Mouse (Mus musculus): ENCODE measurements around the gene Cntn5. TPM values are rescaled to one million over a fixed set of nuclear protein-coding genes. Genes with fewer than 3 reads are reported as not detected.

The Cntn5 gene
- polyA plus RNA-seq (2016; fragmentation: Nextera tagmentation; extraction: Ambion mirVana) = 0.63 and 1.9 TPM in 2 replicates

DNA sequence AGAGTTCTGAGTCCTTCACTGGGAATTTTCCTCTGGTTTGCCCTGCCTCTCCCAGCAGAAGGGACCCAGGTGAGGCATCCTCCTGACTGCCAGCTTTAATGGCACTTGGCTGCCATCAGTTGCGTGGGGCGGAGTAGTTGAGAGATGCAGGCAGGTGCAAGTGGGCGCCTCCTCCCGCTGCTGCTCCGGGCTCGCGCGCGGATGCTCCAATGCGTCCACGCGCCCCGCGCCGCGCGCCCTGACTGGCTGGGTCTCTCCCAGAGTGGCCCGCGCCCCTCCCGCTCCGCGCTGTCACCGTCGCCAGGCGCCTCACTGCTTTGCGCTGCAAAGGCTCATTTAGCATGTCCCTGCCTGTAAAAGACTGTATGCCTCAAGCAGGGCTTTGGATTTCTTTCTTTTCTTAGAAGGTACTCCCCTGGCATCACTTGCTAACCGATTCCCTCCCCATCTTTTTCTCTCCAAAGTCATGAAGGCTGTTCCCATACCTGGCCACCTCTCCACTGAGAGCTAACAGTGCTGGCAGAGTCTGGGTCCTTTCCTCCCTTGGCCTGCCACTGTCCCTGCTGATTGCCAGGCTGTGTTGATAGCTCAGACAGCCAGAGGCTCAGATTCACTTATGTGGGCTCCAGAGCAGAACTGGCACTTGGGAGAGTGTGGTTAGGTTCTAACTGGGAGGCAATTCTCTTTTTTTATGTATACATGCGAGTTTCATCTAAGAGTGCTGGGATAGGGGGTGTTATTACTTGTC is at the start of gene Cntn5:
Gene Cntn5, minus strand, starts transcription at position 160 of the 748 bp plus-strand sequence.
- Histone ChIP-seq H3K9me3 (replicated peaks) (no peaks in the 10 kb centered on the region), H3K27me3 (ENCODE audit: low read depth, poor library complexity, severe bottlenecking) (peaks cover 8% of the 10 kb centered on the region; the same call in 1 of the 2 replicates), H3K36me3 (no peaks in the 10 kb centered on the region), H3K4me3 (peak within 1 kb of the TSS; percentile 59), H3K27ac (replicated peaks) (peak within 1 kb of the TSS; percentile 33; the same call in 1 of the 2 replicates), H3K4me1 (peaks cover 9% of the 10 kb centered on the region)
- peak; percentile 32 for DNase-seq (ENCODE audit: low spot score)
- WGBS = 4% methylated on average over 28 of the region's 28 CpGs

- Histone ChIP-seq H3K27me3 (ENCODE audit: low read depth, poor library complexity, severe bottlenecking) (no peaks in the 10 kb centered on the region), H3K4me1 (no peaks in the 10 kb centered on the region), H3K36me3 (no peaks in the 10 kb centered on the region), H3K4me3 (no peak overlapping the region), H3K9me3 (replicated peaks) (no peaks in the 10 kb centered on the region), H3K27ac (replicated peaks) (no peak overlapping the region)
- DNase-seq (ENCODE audit: low spot score) = no peak
These were observed 45.9 kb upstream of the Cntn5 start for GRCm38 (mm10) chr9:10950470-10950869.

DNA sequence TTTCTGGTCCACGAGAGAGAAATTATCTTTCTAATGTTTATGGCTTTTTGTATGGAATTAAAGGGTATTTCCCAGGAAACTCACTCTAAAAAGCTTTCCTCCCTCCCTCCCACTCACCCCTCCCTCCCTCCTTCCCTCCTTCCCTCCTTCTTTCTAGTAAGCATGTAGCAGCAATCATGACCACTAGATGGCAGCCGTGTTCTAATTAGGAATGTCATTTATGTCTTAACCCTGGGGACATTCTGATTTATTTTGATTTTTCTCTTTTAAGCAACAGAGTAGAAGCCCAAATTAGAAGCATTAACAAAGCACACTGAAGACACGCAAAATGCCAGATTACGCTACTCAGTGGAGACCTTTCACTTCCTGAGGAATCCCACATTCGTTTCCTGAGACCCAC is 5.0 kb upstream of the Cntn5 start:
- Histone ChIP-seq H3K27ac (replicated peaks) (no peak overlapping the region), H3K27me3 (ENCODE audit: low read depth, poor library complexity, severe bottlenecking) (peaks cover 8% of the 10 kb centered on the region; the same call in 1 of the 2 replicates), H3K9me3 (replicated peaks) (no peaks in the 10 kb centered on the region), H3K36me3 (no peaks in the 10 kb centered on the region), H3K4me3 (no peak overlapping the region), H3K4me1 (peaks cover 5% of the 10 kb centered on the region)
- DNase-seq (ENCODE audit: low spot score) = peak; percentile 45
- WGBS = 30% methylated on average over 5 of the region's 5 CpGs

GRCm38 (mm10) chr9:10905696-10906095 is 1.1 kb upstream of the Cntn5 start:
- DNase-seq (ENCODE audit: low spot score) = no peak
- WGBS = 80% methylated on average over 9 of the region's 9 CpGs

DNA sequence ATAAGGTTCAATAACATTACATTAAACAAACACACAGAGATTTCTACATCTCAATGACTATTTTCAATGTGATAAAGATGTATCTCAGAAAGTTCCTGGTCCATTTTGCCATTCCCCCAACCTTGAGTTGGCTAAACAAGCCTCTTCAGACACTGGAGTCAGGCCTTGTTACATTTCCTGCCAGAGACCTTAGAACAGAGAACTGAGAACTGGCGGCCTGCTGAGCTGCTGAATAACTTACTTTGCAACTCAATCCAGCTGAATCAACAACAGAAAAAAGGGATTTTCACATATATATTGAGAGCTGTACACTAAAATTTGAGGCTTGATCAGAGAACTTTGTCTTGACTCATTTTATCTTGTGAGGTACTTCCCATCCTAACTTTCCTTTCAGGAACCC is 24.8 kb downstream of the Cntn5 start:
- Histone ChIP-seq H3K27ac (replicated peaks) (no peak overlapping the region), H3K4me1 (no peaks in the 10 kb centered on the region), H3K27me3 (ENCODE audit: low read depth, poor library complexity, severe bottlenecking) (no peaks in the 10 kb centered on the region), H3K4me3 (no peak overlapping the region), H3K9me3 (replicated peaks) (no peaks in the 10 kb centered on the region), H3K36me3 (no peaks in the 10 kb centered on the region)
- 53% methylated on average over 1 of the region's 1 CpGs for whole genome bisulfite sequencing
- no peak for DNase-seq (ENCODE audit: low spot score)

More at GRCm38 (mm10) chr9:10905696-10906095, 1.1 kb upstream of the Cntn5 start:
- H3K4me3 ChIP-seq = no peak overlapping the region
- H3K4me1 ChIP-seq = peaks cover 9% of the 10 kb centered on the region
- no peak overlapping the region for H3K27ac ChIP-seq (replicated peaks)
- H3K27me3 ChIP-seq (ENCODE audit: low read depth, poor library complexity, severe bottlenecking) = peaks cover 8% of the 10 kb centered on the region; the same call in 1 of the 2 replicates
- H3K9me3 ChIP-seq (replicated peaks) = no peaks in the 10 kb centered on the region
- no peaks in the 10 kb centered on the region for H3K36me3 ChIP-seq

- no peak overlapping the region for H3K27ac ChIP-seq (replicated peaks)
- H3K4me1 ChIP-seq = no peaks in the 10 kb centered on the region
- H3K36me3 ChIP-seq = no peaks in the 10 kb centered on the region
- WGBS = 81% methylated on average over 3 of the region's 3 CpGs
- no peak for DNase-seq (ENCODE audit: low spot score)
- no peak overlapping the region for H3K4me3 ChIP-seq
- H3K27me3 ChIP-seq (ENCODE audit: low read depth, poor library complexity, severe bottlenecking) = no peaks in the 10 kb centered on the region
- no peaks in the 10 kb centered on the region for H3K9me3 ChIP-seq (replicated peaks)
These were observed 30.7 kb downstream of the Cntn5 start for GRCm38 (mm10) chr9:10873881-10874280.

GRCm38 (mm10) chr9:10856204-10856892 is 48.2 kb downstream of the Cntn5 start:
- Histone ChIP-seq H3K4me3 (no peak overlapping the region), H3K27ac (replicated peaks) (no peak overlapping the region), H3K36me3 (no peaks in the 10 kb centered on the region), H3K9me3 (replicated peaks) (no peaks in the 10 kb centered on the region), H3K27me3 (ENCODE audit: low read depth, poor library complexity, severe bottlenecking) (no peaks in the 10 kb centered on the region), H3K4me1 (no peaks in the 10 kb centered on the region)
- no peak for DNase-seq (ENCODE audit: low spot score)
- 90% methylated on average over 3 of the region's 3 CpGs for WGBS

DNA sequence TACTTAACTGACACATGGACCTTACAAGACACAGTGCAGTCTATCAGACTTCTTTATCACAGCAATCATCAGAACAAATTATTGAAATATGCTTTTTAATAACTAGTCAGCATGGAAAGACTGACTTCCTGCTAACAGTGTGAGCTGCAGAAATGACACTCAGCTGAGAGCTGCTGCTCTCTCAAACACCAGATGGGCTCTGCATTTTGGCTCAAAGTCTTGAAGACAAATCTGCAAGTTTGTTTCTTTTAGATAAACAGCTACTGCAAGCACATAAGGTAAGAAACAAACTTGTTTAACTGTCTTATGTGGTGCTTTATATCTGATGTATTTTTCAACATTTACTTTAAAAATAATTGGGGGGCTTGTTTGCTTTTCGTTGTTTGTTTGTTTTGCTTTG is 87.9 kb downstream of the Cntn5 start:
- no peak overlapping the region for H3K4me3 ChIP-seq

DNA sequence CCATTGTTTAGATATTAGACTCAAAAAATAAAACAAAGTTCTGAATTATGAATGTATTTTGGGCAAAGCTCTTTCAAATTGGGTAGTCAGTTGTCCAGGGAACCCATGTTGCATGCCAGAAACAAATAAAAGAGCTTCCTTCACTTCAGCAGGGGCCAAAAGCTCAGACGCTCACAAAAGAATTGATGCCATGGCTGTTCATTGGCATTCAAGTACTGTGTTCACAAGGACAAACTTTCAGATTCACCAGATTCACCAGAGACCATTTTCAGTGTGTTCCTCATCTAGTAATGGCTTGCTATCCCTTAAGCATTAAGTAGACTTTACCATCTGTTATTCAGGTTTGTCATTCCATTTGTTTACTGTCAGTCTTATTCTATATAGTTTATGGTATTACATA is 107.4 kb downstream of the Cntn5 start:
- Histone ChIP-seq H3K9me3 (replicated peaks) (no peaks in the 10 kb centered on the region), H3K36me3 (no peaks in the 10 kb centered on the region), H3K4me3 (no peak overlapping the region), H3K27ac (replicated peaks) (no peak overlapping the region), H3K27me3 (ENCODE audit: low read depth, poor library complexity, severe bottlenecking) (no peaks in the 10 kb centered on the region), H3K4me1 (no peaks in the 10 kb centered on the region)
- DNase-seq (ENCODE audit: low spot score) = no peak
- 82% methylated on average over 1 of the region's 1 CpGs for WGBS

More for the DNA sequence above, 87.9 kb downstream of the Cntn5 start:
- Histone ChIP-seq H3K4me1 (no peaks in the 10 kb centered on the region), H3K9me3 (replicated peaks) (no peaks in the 10 kb centered on the region), H3K36me3 (no peaks in the 10 kb centered on the region), H3K27me3 (ENCODE audit: low read depth, poor library complexity, severe bottlenecking) (no peaks in the 10 kb centered on the region), H3K27ac (replicated peaks) (no peak overlapping the region)
- WGBS = 83% methylated on average over 1 of the region's 1 CpGs
- no peak for DNase-seq (ENCODE audit: low spot score)

DNA sequence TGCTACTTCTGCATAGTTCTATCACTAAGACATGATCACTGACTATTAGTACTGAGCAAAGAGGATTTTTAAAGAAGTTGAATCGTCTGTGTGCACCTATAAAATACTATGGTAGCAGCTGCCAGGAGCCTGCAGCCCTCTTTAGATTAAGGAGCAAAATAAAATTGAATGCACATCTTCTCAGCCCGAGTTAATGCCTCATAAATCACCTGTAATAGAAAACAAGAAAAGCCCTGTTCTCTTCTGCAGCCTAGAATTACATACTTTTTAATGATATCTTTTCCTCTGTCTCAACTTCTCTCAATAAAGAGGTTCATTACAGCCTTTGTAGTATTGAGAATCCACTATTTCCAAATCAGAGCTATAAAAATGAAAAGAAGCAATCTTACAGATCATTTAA is 109.5 kb downstream of the Cntn5 start:
- WGBS = 73% methylated on average over 2 of the region's 2 CpGs
- DNase-seq (ENCODE audit: low spot score) = no peak
- Histone ChIP-seq H3K4me1 (no peaks in the 10 kb centered on the region), H3K36me3 (no peaks in the 10 kb centered on the region), H3K27me3 (ENCODE audit: low read depth, poor library complexity, severe bottlenecking) (no peaks in the 10 kb centered on the region), H3K27ac (replicated peaks) (no peak overlapping the region), H3K9me3 (replicated peaks) (no peaks in the 10 kb centered on the region), H3K4me3 (no peak overlapping the region)

GRCm38 (mm10) chr9:10731878-10732277 is 172.7 kb downstream of the Cntn5 start:
- Histone ChIP-seq H3K9me3 (replicated peaks) (no peaks in the 10 kb centered on the region), H3K36me3 (no peaks in the 10 kb centered on the region), H3K27ac (replicated peaks) (no peak overlapping the region), H3K4me1 (no peaks in the 10 kb centered on the region), H3K4me3 (no peak overlapping the region), H3K27me3 (ENCODE audit: low read depth, poor library complexity, severe bottlenecking) (no peaks in the 10 kb centered on the region)
- WGBS = 85% methylated on average over 2 of the region's 2 CpGs
- no peak for DNase-seq (ENCODE audit: low spot score)

DNA sequence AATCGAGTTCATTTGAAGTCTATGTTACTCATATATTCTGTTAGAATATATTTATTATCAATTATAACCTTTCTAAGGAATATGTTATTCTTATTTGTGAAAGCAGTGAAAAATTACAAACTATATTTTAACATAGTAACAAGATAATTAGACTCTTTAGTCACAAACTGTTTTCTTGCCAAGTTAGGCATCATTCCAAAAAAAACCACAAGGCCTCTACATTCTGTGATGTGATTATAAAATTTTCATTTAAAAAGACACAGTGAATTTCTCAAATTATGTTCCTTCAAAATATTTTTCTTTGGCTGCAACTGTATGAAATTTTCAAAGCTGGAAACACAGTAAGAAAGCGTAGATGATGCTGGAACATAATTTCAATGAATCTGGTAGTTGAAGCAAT is 180.4 kb downstream of the Cntn5 start:
- H3K4me1 ChIP-seq = no peaks in the 10 kb centered on the region
- no peaks in the 10 kb centered on the region for H3K36me3 ChIP-seq
- no peak overlapping the region for H3K4me3 ChIP-seq
- no peak overlapping the region for H3K27ac ChIP-seq (replicated peaks)
- no peaks in the 10 kb centered on the region for H3K27me3 ChIP-seq (ENCODE audit: low read depth, poor library complexity, severe bottlenecking)
- WGBS = 90% methylated on average over 2 of the region's 2 CpGs
- H3K9me3 ChIP-seq (replicated peaks) = no peaks in the 10 kb centered on the region
- DNase-seq (ENCODE audit: low spot score) = no peak

GRCm38 (mm10) chr9:10722121-10722520 is 182.5 kb downstream of the Cntn5 start:
- Histone ChIP-seq H3K4me3 (no peak overlapping the region), H3K27ac (replicated peaks) (no peak overlapping the region), H3K36me3 (no peaks in the 10 kb centered on the region), H3K4me1 (no peaks in the 10 kb centered on the region), H3K9me3 (replicated peaks) (no peaks in the 10 kb centered on the region), H3K27me3 (ENCODE audit: low read depth, poor library complexity, severe bottlenecking) (no peaks in the 10 kb centered on the region)
- 86% methylated on average over 4 of the region's 4 CpGs for WGBS
- DNase-seq (ENCODE audit: low spot score) = no peak

All from midbrain, embryonic 10.5 days (tissue).